Mouse (Mus musculus): ENCODE data around the gene Clec4e. TPM values are rescaled to one million over a fixed set of nuclear protein-coding genes. Genes with fewer than 3 reads are reported as not detected.

The Clec4e gene
- polyA plus RNA-seq, 1 experiment from 2014 or later = 0.25 TPM

GRCm38 (mm10) chr6:123279443-123279842 is 10.2 kb downstream of the Clec4e start:
- no peaks in the 10 kb centered on the region for H3K36me3 ChIP-seq (ENCODE audit: control insufficient read depth, insufficient read depth, low read length)
- H3K4me3 ChIP-seq (replicated peaks; ENCODE audit: low read length) = no peak overlapping the region
- no peak overlapping the region for H3K9ac ChIP-seq (ENCODE audit: low read length)
- no peaks in the 10 kb centered on the region for H3K27me3 ChIP-seq (ENCODE audit: control insufficient read depth, insufficient read depth, low read length)
- H3K27ac ChIP-seq (ENCODE audit: low read length) = no peak overlapping the region
- H3K4me1 ChIP-seq (ENCODE audit: control insufficient read depth, insufficient read depth, low read length) = no peaks in the 10 kb centered on the region
- WGBS = 84% methylated on average over 2 of the region's 2 CpGs
- H3K4me2 ChIP-seq (ENCODE audit: low read depth, low read length) = no peak overlapping the region
- no peaks in the 10 kb centered on the region for H3K9me3 ChIP-seq (replicated peaks; ENCODE audit: control insufficient read depth, low read length)
- ATAC-seq (ENCODE audit: insufficient read depth, low FRiP score) = no peak

GRCm38 (mm10) chr6:123266945-123267344 is 22.7 kb downstream of the Clec4e start:
- Histone ChIP-seq H3K4me3 (replicated peaks; ENCODE audit: low read length) (no peak overlapping the region), H3K9me3 (replicated peaks; ENCODE audit: control insufficient read depth, low read length) (no peaks in the 10 kb centered on the region), H3K4me2 (ENCODE audit: low read depth, low read length) (no peak overlapping the region), H3K27me3 (ENCODE audit: control insufficient read depth, insufficient read depth, low read length) (no peaks in the 10 kb centered on the region), H3K36me3 (ENCODE audit: control insufficient read depth, insufficient read depth, low read length) (no peaks in the 10 kb centered on the region), H3K4me1 (ENCODE audit: control insufficient read depth, insufficient read depth, low read length) (no peaks in the 10 kb centered on the region), H3K9ac (ENCODE audit: low read length) (no peak overlapping the region), H3K27ac (ENCODE audit: low read length) (no peak overlapping the region)
- ATAC-seq (ENCODE audit: insufficient read depth, low FRiP score) = no peak
- WGBS = 60% methylated on average over 5 of the region's 5 CpGs

GRCm38 (mm10) chr6:123265809-123266208 is 23.9 kb downstream of the Clec4e start:
- H3K36me3 ChIP-seq (ENCODE audit: control insufficient read depth, insufficient read depth, low read length) = no peaks in the 10 kb centered on the region
- no peak for ATAC-seq (ENCODE audit: insufficient read depth, low FRiP score)
- no peak overlapping the region for H3K4me3 ChIP-seq (replicated peaks; ENCODE audit: low read length)
- no peak overlapping the region for H3K9ac ChIP-seq (ENCODE audit: low read length)
- no peaks in the 10 kb centered on the region for H3K27me3 ChIP-seq (ENCODE audit: control insufficient read depth, insufficient read depth, low read length)
- H3K4me2 ChIP-seq (ENCODE audit: low read depth, low read length) = no peak overlapping the region
- no peak overlapping the region for H3K27ac ChIP-seq (ENCODE audit: low read length)
- H3K9me3 ChIP-seq (replicated peaks; ENCODE audit: control insufficient read depth, low read length) = no peaks in the 10 kb centered on the region
- WGBS = 77% methylated on average over 4 of the region's 4 CpGs
- no peaks in the 10 kb centered on the region for H3K4me1 ChIP-seq (ENCODE audit: control insufficient read depth, insufficient read depth, low read length)

GRCm38 (mm10) chr6:123264194-123264593 is 25.5 kb downstream of the Clec4e start:
- no peaks in the 10 kb centered on the region for H3K4me1 ChIP-seq (ENCODE audit: control insufficient read depth, insufficient read depth, low read length)
- no peak overlapping the region for H3K27ac ChIP-seq (ENCODE audit: low read length)
- H3K4me2 ChIP-seq (ENCODE audit: low read depth, low read length) = no peak overlapping the region
- WGBS = 88% methylated on average over 3 of the region's 3 CpGs
- H3K4me3 ChIP-seq (replicated peaks; ENCODE audit: low read length) = no peak overlapping the region
- H3K9ac ChIP-seq (ENCODE audit: low read length) = no peak overlapping the region
- no peaks in the 10 kb centered on the region for H3K36me3 ChIP-seq (ENCODE audit: control insufficient read depth, insufficient read depth, low read length)
- ATAC-seq (ENCODE audit: insufficient read depth, low FRiP score) = no peak
- H3K9me3 ChIP-seq (replicated peaks; ENCODE audit: control insufficient read depth, low read length) = no peaks in the 10 kb centered on the region
- no peaks in the 10 kb centered on the region for H3K27me3 ChIP-seq (ENCODE audit: control insufficient read depth, insufficient read depth, low read length)

- no peak within 1 kb of the TSS for H3K9ac ChIP-seq (ENCODE audit: low read length)
- H3K27me3 ChIP-seq (ENCODE audit: control insufficient read depth, insufficient read depth, low read length) = no peaks in the 10 kb centered on the region
- H3K9me3 ChIP-seq (replicated peaks; ENCODE audit: control insufficient read depth, low read length) = no peaks in the 10 kb centered on the region
- H3K4me3 ChIP-seq (replicated peaks; ENCODE audit: low read length) = no peak within 1 kb of the TSS
- H3K27ac ChIP-seq (ENCODE audit: low read length) = no peak within 1 kb of the TSS
- 54% methylated on average over 4 of the region's 4 CpGs for WGBS
- no peak for ATAC-seq (ENCODE audit: insufficient read depth, low FRiP score)
- no peaks in the 10 kb centered on the region for H3K4me1 ChIP-seq (ENCODE audit: control insufficient read depth, insufficient read depth, low read length)
- no peak within 1 kb of the TSS for H3K4me2 ChIP-seq (ENCODE audit: low read depth, low read length)
- no peaks in the 10 kb centered on the region for H3K36me3 ChIP-seq (ENCODE audit: control insufficient read depth, insufficient read depth, low read length)
Observed at GRCm38 (mm10) chr6:123261555-123262161, 28.0 kb downstream of the Clec4e start, which contains the start of gene Clec4d. Clec4d (plus strand) TSS chr6:123262111.

- Histone ChIP-seq H3K9me3 (replicated peaks; ENCODE audit: control insufficient read depth, low read length) (no peaks in the 10 kb centered on the region), H3K9ac (ENCODE audit: low read length) (no peak overlapping the region), H3K4me1 (ENCODE audit: control insufficient read depth, insufficient read depth, low read length) (no peaks in the 10 kb centered on the region), H3K4me2 (ENCODE audit: low read depth, low read length) (no peak overlapping the region), H3K36me3 (ENCODE audit: control insufficient read depth, insufficient read depth, low read length) (no peaks in the 10 kb centered on the region), H3K4me3 (replicated peaks; ENCODE audit: low read length) (no peak overlapping the region), H3K27ac (ENCODE audit: low read length) (no peak overlapping the region), H3K27me3 (ENCODE audit: control insufficient read depth, insufficient read depth, low read length) (no peaks in the 10 kb centered on the region)
- WGBS = 74% methylated on average over 1 of the region's 1 CpGs
- no peak for ATAC-seq (ENCODE audit: insufficient read depth, low FRiP score)
Observed at GRCm38 (mm10) chr6:123260868-123261267, 28.8 kb downstream of the Clec4e start.

- H3K4me1 ChIP-seq (ENCODE audit: control insufficient read depth, insufficient read depth, low read length) = no peaks in the 10 kb centered on the region
- 70% methylated on average over 4 of the region's 4 CpGs for WGBS
- ATAC-seq (ENCODE audit: insufficient read depth, low FRiP score) = no peak
Observed at GRCm38 (mm10) chr6:123259889-123260603, 29.6 kb downstream of the Clec4e start.

GRCm38 (mm10) chr6:123258946-123259345 is 30.7 kb downstream of the Clec4e start:
- Histone ChIP-seq H3K27me3 (ENCODE audit: control insufficient read depth, insufficient read depth, low read length) (no peaks in the 10 kb centered on the region), H3K4me2 (ENCODE audit: low read depth, low read length) (no peak overlapping the region)
- WGBS = 73% methylated on average over 3 of the region's 3 CpGs

More at GRCm38 (mm10) chr6:123259889-123260603, 29.6 kb downstream of the Clec4e start:
- H3K4me3 ChIP-seq (replicated peaks; ENCODE audit: low read length) = no peak overlapping the region
- H3K9ac ChIP-seq (ENCODE audit: low read length) = no peak overlapping the region
- H3K27me3 ChIP-seq (ENCODE audit: control insufficient read depth, insufficient read depth, low read length) = no peaks in the 10 kb centered on the region
- H3K27ac ChIP-seq (ENCODE audit: low read length) = no peak overlapping the region
- no peaks in the 10 kb centered on the region for H3K36me3 ChIP-seq (ENCODE audit: control insufficient read depth, insufficient read depth, low read length)
- H3K9me3 ChIP-seq (replicated peaks; ENCODE audit: control insufficient read depth, low read length) = no peaks in the 10 kb centered on the region
- H3K4me2 ChIP-seq (ENCODE audit: low read depth, low read length) = no peak overlapping the region

GRCm38 (mm10) chr6:123252735-123253134 is 36.9 kb downstream of the Clec4e start:
- Histone ChIP-seq H3K27me3 (ENCODE audit: control insufficient read depth, insufficient read depth, low read length) (no peaks in the 10 kb centered on the region), H3K4me2 (ENCODE audit: low read depth, low read length) (no peak overlapping the region), H3K4me3 (replicated peaks; ENCODE audit: low read length) (no peak overlapping the region), H3K9ac (ENCODE audit: low read length) (no peak overlapping the region), H3K36me3 (ENCODE audit: control insufficient read depth, insufficient read depth, low read length) (no peaks in the 10 kb centered on the region), H3K4me1 (ENCODE audit: control insufficient read depth, insufficient read depth, low read length) (no peaks in the 10 kb centered on the region), H3K27ac (ENCODE audit: low read length) (no peak overlapping the region), H3K9me3 (replicated peaks; ENCODE audit: control insufficient read depth, low read length) (no peaks in the 10 kb centered on the region)
- no peak for ATAC-seq (ENCODE audit: insufficient read depth, low FRiP score)

More at GRCm38 (mm10) chr6:123258946-123259345, 30.7 kb downstream of the Clec4e start:
- H3K9ac ChIP-seq (ENCODE audit: low read length) = no peak overlapping the region
- H3K27ac ChIP-seq (ENCODE audit: low read length) = no peak overlapping the region
- no peak for ATAC-seq (ENCODE audit: insufficient read depth, low FRiP score)
- no peak overlapping the region for H3K4me3 ChIP-seq (replicated peaks; ENCODE audit: low read length)
- H3K9me3 ChIP-seq (replicated peaks; ENCODE audit: control insufficient read depth, low read length) = no peaks in the 10 kb centered on the region
- no peaks in the 10 kb centered on the region for H3K36me3 ChIP-seq (ENCODE audit: control insufficient read depth, insufficient read depth, low read length)
- H3K4me1 ChIP-seq (ENCODE audit: control insufficient read depth, insufficient read depth, low read length) = no peaks in the 10 kb centered on the region
